Mouse (Mus musculus) cerebellum, adult 11-12 months (tissue): ENCODE data around the gene Trim17.

Experiments used
- DNase-seq: peaks from one replicate; pipeline ENCODE4 v3.0.0; 2022

The Trim17 gene

GRCm38 (mm10) chr11:58970831-58971530 lies 16.5 kb downstream of the Trim17 start:
- peak; percentile 8 for DNase-seq

- DNase-seq = no peak
Observed at GRCm38 (mm10) chr11:58971796-58972195, 17.3 kb downstream of the Trim17 start.

GRCm38 (mm10) chr11:58974414-58974813 lies 19.9 kb downstream of the Trim17 start:
- no peak for DNase-seq

- no peak for DNase-seq
Observed at GRCm38 (mm10) chr11:58977150-58977549, 22.7 kb downstream of the Trim17 start.

GRCm38 (mm10) chr11:58977607-58978026 lies 23.1 kb downstream of the Trim17 start:
- DNase-seq = no peak

GRCm38 (mm10) chr11:58978027-58978705 lies 23.7 kb downstream of the Trim17 start, which contains the start of gene Trim11:
Gene Trim11 (plus strand): TSS chr11:58978093.
- peak; percentile 58 for DNase-seq

GRCm38 (mm10) chr11:58978706-58979030 lies 24.2 kb downstream of the Trim17 start:
- no peak for DNase-seq

- DNase-seq = no peak
Observed at GRCm38 (mm10) chr11:58979183-58979582, 24.7 kb downstream of the Trim17 start.

- no peak for DNase-seq
Observed at GRCm38 (mm10) chr11:58979661-58980060, 25.2 kb downstream of the Trim17 start.

GRCm38 (mm10) chr11:58980381-58980990 lies 26.0 kb downstream of the Trim17 start:
- no peak for DNase-seq

- DNase-seq = no peak
Observed at GRCm38 (mm10) chr11:58981541-58982447, 27.3 kb downstream of the Trim17 start.

GRCm38 (mm10) chr11:58982471-58983097 lies 28.1 kb downstream of the Trim17 start:
- no peak for DNase-seq

GRCm38 (mm10) chr11:58983691-58984341 lies 29.3 kb downstream of the Trim17 start:
- no peak for DNase-seq

- no peak for DNase-seq
Observed at GRCm38 (mm10) chr11:58984657-58985056, 30.2 kb downstream of the Trim17 start.

GRCm38 (mm10) chr11:58985299-58985917 lies 30.9 kb downstream of the Trim17 start:
- no peak for DNase-seq

GRCm38 (mm10) chr11:58989166-58989565 lies 34.7 kb downstream of the Trim17 start:
- DNase-seq = no peak

- DNase-seq = no peak
Observed at GRCm38 (mm10) chr11:58990141-58990540, 35.7 kb downstream of the Trim17 start.

GRCm38 (mm10) chr11:58990794-58991193 lies 36.3 kb downstream of the Trim17 start:
- DNase-seq = no peak

- DNase-seq = no peak
Observed at GRCm38 (mm10) chr11:58991911-58992310, 37.4 kb downstream of the Trim17 start.

GRCm38 (mm10) chr11:58993091-58993670 lies 38.7 kb downstream of the Trim17 start:
- no peak for DNase-seq

- DNase-seq = peak; percentile 37
Observed at GRCm38 (mm10) chr11:58994337-58994826, 39.9 kb downstream of the Trim17 start.
